Mouse (Mus musculus) adrenal gland, adult (tissue): Measurements from ENCODE around the gene Upk3b.

Source experiments
- DNase-seq, 2 experiments: peaks; one replicate each; pipeline ENCODE4 v3.0.0; 2022 to 2023; ENCODE audit warnings: low spot score in 1 of 2; ENCODE audit not compliant: inconsistent age in 2 of 2

Upk3b gene

GRCm38 (mm10) chr5:136038258-136039214 is at the start of gene Upk3b:
Gene Upk3b (plus strand): TSS chr5:136038496.
- DNase-seq: no peak

GRCm38 (mm10) chr5:135990601-135991000 is 47.7 kb upstream of the Upk3b start:
- DNase-seq: no peak

- DNase-seq: no peak
Observed at GRCm38 (mm10) chr5:135993381-135993965, 44.8 kb upstream of the Upk3b start.

- no peak for DNase-seq
Observed at GRCm38 (mm10) chr5:135994335-135994724, 44.0 kb upstream of the Upk3b start.

GRCm38 (mm10) chr5:135994725-135995687 is 43.3 kb upstream of the Upk3b start, which contains the start of gene Dtx2:
Gene Dtx2 (plus strand): TSS chr5:135994800.
- peak; percentile 91 to 96 for DNase-seq

- DNase-seq: peak in 1 of 2 experiments; percentile 63
Observed at GRCm38 (mm10) chr5:135996162-135996561, 42.1 kb upstream of the Upk3b start.

GRCm38 (mm10) chr5:136001222-136001621 is 37.1 kb upstream of the Upk3b start:
- no peak for DNase-seq

- DNase-seq: no peak
Observed at GRCm38 (mm10) chr5:136002325-136002724, 36.0 kb upstream of the Upk3b start.

- DNase-seq: no peak
Observed at GRCm38 (mm10) chr5:136002751-136003151, 35.5 kb upstream of the Upk3b start.

GRCm38 (mm10) chr5:136004537-136004936 is 33.8 kb upstream of the Upk3b start:
- no peak for DNase-seq

- DNase-seq: peak; percentile 40 to 64
Observed at GRCm38 (mm10) chr5:136007745-136008144, 30.6 kb upstream of the Upk3b start.

- DNase-seq: peak; percentile 33 to 52
Observed at GRCm38 (mm10) chr5:136014877-136015276, 23.4 kb upstream of the Upk3b start.

GRCm38 (mm10) chr5:136015586-136015985 is 22.7 kb upstream of the Upk3b start:
- DNase-seq: peak in 1 of 2 experiments; percentile 57

- DNase-seq: peak; percentile 53 to 83
Observed at GRCm38 (mm10) chr5:136016014-136016876, 22.1 kb upstream of the Upk3b start.

GRCm38 (mm10) chr5:136017262-136017661 is 21.0 kb upstream of the Upk3b start:
- no peak for DNase-seq

- no peak for DNase-seq
Observed at GRCm38 (mm10) chr5:136018726-136019125, 19.6 kb upstream of the Upk3b start.

- DNase-seq: peak in 1 of 2 experiments; percentile 54
Observed at GRCm38 (mm10) chr5:136019907-136020306, 18.4 kb upstream of the Upk3b start.

GRCm38 (mm10) chr5:136025712-136026111 is 12.6 kb upstream of the Upk3b start:
- DNase-seq: peak in 1 of 2 experiments; percentile 52

- no peak for DNase-seq
Observed at GRCm38 (mm10) chr5:136026859-136027258, 11.4 kb upstream of the Upk3b start.
